ENCODE assay signal across 17 mouse cellular contexts in the genomic region with DNA sequence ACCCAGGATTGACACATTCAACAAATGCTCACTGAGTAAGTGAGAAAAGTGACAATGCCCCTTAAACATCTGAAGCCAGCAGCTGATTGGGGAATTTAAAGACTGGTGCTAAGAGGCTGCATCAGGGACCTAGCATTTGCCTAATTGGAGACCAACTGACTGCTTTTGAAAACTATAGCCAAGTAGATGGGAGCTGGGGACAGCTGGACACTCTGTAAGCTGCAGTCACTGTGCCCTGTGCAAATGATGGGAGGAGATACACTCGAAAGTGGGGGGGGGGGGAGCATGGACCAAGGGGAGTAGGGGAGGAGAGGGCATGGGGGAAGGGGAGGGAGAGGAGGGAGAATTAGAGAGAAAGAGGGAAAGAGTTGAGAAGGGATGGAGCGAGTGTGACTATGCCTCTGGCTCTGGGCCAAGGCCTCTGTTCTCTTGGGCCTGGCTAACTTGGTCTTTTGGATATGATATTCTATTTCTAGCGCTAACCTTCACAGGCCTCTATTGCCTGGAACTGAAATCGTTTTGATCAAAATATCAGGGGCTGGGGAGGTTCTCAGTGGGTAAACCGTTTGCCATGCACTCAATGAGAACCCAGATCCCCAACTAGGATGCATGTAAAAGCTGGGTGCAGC. TPM values are rescaled to one million over a fixed set of nuclear protein-coding genes. Genes with fewer than 3 reads are reported as not detected.
DNase-seq lines count a peak whose midpoint lies in the region; ATAC-seq lines count a peak whose summit lies in the region.
"Had no signal": no experiment of that assay in that cellular context is flagged by ENCODE, and none has a peak within 500 bp of the region (broad histone marks: within the 10 kb centered on the region; RNA-seq: fewer than 3 reads in every experiment).

No protein-coding gene starts in this region.

- no peak overlapping the region for H3K9ac ChIP-seq in midbrain, embryonic 11.5 days (ENCODE audit: low read length)
- H3K9ac ChIP-seq in midbrain, embryonic 15.5 days, result no peak overlapping the region
- H3K9ac ChIP-seq in forebrain, embryonic 15.5 days (replicated peaks), result no peak overlapping the region
- H3K9ac ChIP-seq: embryonic facial prominence, embryonic 15.5 days; hindbrain, embryonic 14.5 days had no signal

- DNase-seq in gastrocnemius, postnatal 14 days, result peak; percentile 18
- DNase-seq in gastrocnemius, postnatal 25 days, result no peak
- peak; percentile 47 for DNase-seq in midbrain, embryonic 11.5 days (ENCODE audit: low spot score, missing footprints)
- DNase-seq in urinary bladder, postnatal 4 days (ENCODE audit: low spot score in 2 of 2), result no peak
- DNase-seq in thymus, postnatal 25 days, result no peak
- DNase-seq: cerebellum, adult 9-10 months; lung, postnatal 10 days; right cerebral cortex, postnatal 14 days; thymus, postnatal 14 days had no signal

- no peak overlapping the region for H3K4me3 ChIP-seq in midbrain, embryonic 11.5 days (ENCODE audit: low read depth, low read length)
- H3K4me3 ChIP-seq in midbrain, embryonic 15.5 days, result no peak overlapping the region
- H3K4me3 ChIP-seq in forebrain, embryonic 15.5 days, result no peak overlapping the region
- H3K4me3 ChIP-seq: embryonic facial prominence, embryonic 15.5 days had no signal

- intact Hi-C loops in gastrocnemius, postnatal 14 days (cut with DNase I; ENCODE audit: low total_unique reads), result no loop called here

- no peak for ATAC-seq in midbrain, embryonic 11.5 days (ENCODE audit: low FRiP score)
- ATAC-seq in midbrain, embryonic 15.5 days (replicated peaks), result no peak
- 0 out of 2 replicates have a peak, but pooled peaks have one; percentile 41 for ATAC-seq in forebrain, embryonic 15.5 days (replicated peaks)
- ATAC-seq: CD4-positive, CD25-positive, alpha-beta regulatory T cell, adult 4 months; Patski had no signal

- no peaks in the 10 kb centered on the region for H3K36me3 ChIP-seq in midbrain, embryonic 11.5 days (ENCODE audit: control insufficient read depth, insufficient read depth, low read length)
- no peaks in the 10 kb centered on the region for H3K36me3 ChIP-seq in midbrain, embryonic 15.5 days (replicated peaks)
- no peaks in the 10 kb centered on the region for H3K36me3 ChIP-seq in forebrain, embryonic 15.5 days
- H3K36me3 ChIP-seq: embryonic facial prominence, embryonic 15.5 days had no signal

- no peaks in the 10 kb centered on the region for H3K9me3 ChIP-seq in midbrain, embryonic 11.5 days (ENCODE audit: control insufficient read depth, low read length)
- H3K9me3 ChIP-seq in midbrain, embryonic 15.5 days, result no peaks in the 10 kb centered on the region
- no peaks in the 10 kb centered on the region for H3K9me3 ChIP-seq in forebrain, embryonic 15.5 days
- H3K9me3 ChIP-seq: embryonic facial prominence, embryonic 15.5 days had no signal

- WGBS in midbrain, embryonic 11.5 days, result 71% methylated on average over 5 of the region's 5 CpGs
- 64% methylated on average over 5 of the region's 5 CpGs for WGBS in midbrain, embryonic 15.5 days
- 39% methylated on average over 5 of the region's 5 CpGs for WGBS in forebrain, embryonic 15.5 days

- no peak overlapping the region for H3K4me2 ChIP-seq in midbrain, embryonic 11.5 days
- no peak overlapping the region for H3K4me2 ChIP-seq in midbrain, embryonic 15.5 days
- H3K4me2 ChIP-seq in forebrain, embryonic 15.5 days (replicated peaks), result no peak overlapping the region
- H3K4me2 ChIP-seq: embryonic facial prominence, embryonic 15.5 days; hindbrain, embryonic 14.5 days had no signal

- no peaks in the 10 kb centered on the region for H3K27me3 ChIP-seq in midbrain, embryonic 11.5 days (ENCODE audit: control insufficient read depth, insufficient read depth, low read length)
- H3K27me3 ChIP-seq in midbrain, embryonic 15.5 days (replicated peaks), result no peaks in the 10 kb centered on the region
- no peaks in the 10 kb centered on the region for H3K27me3 ChIP-seq in forebrain, embryonic 15.5 days
- H3K27me3 ChIP-seq: embryonic facial prominence, embryonic 15.5 days; Patski had no signal

- H3K27ac ChIP-seq in midbrain, embryonic 11.5 days (ENCODE audit: low read depth, low read length), result no peak overlapping the region
- no peak overlapping the region for H3K27ac ChIP-seq in midbrain, embryonic 15.5 days
- no peak overlapping the region; the same call in 1 of the 2 replicates for H3K27ac ChIP-seq in forebrain, embryonic 15.5 days (replicated peaks)
- H3K27ac ChIP-seq: embryonic facial prominence, embryonic 15.5 days; hindbrain, embryonic 14.5 days had no signal

- H3K4me1 ChIP-seq in midbrain, embryonic 11.5 days (ENCODE audit: control insufficient read depth, insufficient read depth, low read length), result no peaks in the 10 kb centered on the region
- H3K4me1 ChIP-seq in midbrain, embryonic 15.5 days, result peaks cover 3% of the 10 kb centered on the region; the same call in 1 of the 2 replicates
- H3K4me1 ChIP-seq in forebrain, embryonic 15.5 days, result peaks cover 20% of the 10 kb centered on the region
- H3K4me1 ChIP-seq: embryonic facial prominence, embryonic 15.5 days had no signal

RNA-seq across cellular contexts. Expression of gene Sgcg, which starts 22.3 kb away (rescaled TPM):
- 100 to 1,000 TPM; 158 to 177 TPM for total RNA-seq in gastrocnemius, postnatal 14 days (2021)
- 100 to 1,000 TPM; 142 to 155 TPM for total RNA-seq in gastrocnemius, postnatal 25 days (2021)
- polyA plus RNA-seq in midbrain, embryonic 11.5 days (2014; fragmentation: Nextera tagmentation; extraction: Ambion mirVana), result not detected in 2 replicates
- 0.08 and 0.19 TPM in 2 replicates for polyA plus RNA-seq in midbrain, embryonic 15.5 days (2015; fragmentation: Nextera tagmentation; extraction: Ambion mirVana)
- 0.20 TPM in 1 of 2 replicates, not detected in the other for polyA plus RNA-seq in forebrain, embryonic 15.5 days (2015; fragmentation: Nextera tagmentation; extraction: Ambion mirVana)
- total RNA-seq: neutrophil, adult 5-6 weeks had no signal
- polyA plus RNA-seq: CD4-positive, CD25-positive, alpha-beta regulatory T cell, adult 4 months; liver, adult 2 months; Patski had no signal

Comparison
In these comparisons a context has a peak if more than half of its experiments do, and no peak if none do; other contexts are left out.
1. DNase-seq: peak in gastrocnemius, postnatal 14 days (single experiment) and midbrain, embryonic 11.5 days (single experiment); none in gastrocnemius, postnatal 25 days (single experiment), urinary bladder, postnatal 4 days (0 of 2) and thymus, postnatal 25 days (single experiment).